Mouse (Mus musculus) spleen, adult 12 weeks (tissue): ENCODE data around the gene Unc79.

Experiments
- DNase-seq: peaks from one replicate; pipeline ENCODE4 v3.0.0; 2022; ENCODE audit warnings: low spot score

Unc79 gene

DNA sequence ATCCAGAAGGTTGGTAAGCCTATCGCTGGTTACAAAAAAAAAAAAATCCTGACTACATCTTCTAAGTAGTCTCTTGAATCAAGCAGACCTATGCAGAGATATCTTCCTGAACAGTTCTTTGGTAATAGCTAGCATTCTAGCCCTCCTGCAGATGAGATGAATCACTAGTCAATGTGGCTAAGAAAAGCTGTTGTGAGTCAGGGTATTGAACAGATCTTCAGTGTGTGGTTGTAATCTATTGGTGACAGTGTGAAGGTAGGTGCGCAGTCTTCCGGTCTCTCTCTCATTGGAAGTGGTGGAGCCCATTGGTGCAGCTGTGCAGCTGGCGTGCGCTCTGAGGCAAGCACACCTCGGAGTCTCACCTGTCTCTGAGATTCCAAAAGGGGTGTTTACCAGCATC lies 180.3 kb downstream of the Unc79 start:
- no peak for DNase-seq

DNA sequence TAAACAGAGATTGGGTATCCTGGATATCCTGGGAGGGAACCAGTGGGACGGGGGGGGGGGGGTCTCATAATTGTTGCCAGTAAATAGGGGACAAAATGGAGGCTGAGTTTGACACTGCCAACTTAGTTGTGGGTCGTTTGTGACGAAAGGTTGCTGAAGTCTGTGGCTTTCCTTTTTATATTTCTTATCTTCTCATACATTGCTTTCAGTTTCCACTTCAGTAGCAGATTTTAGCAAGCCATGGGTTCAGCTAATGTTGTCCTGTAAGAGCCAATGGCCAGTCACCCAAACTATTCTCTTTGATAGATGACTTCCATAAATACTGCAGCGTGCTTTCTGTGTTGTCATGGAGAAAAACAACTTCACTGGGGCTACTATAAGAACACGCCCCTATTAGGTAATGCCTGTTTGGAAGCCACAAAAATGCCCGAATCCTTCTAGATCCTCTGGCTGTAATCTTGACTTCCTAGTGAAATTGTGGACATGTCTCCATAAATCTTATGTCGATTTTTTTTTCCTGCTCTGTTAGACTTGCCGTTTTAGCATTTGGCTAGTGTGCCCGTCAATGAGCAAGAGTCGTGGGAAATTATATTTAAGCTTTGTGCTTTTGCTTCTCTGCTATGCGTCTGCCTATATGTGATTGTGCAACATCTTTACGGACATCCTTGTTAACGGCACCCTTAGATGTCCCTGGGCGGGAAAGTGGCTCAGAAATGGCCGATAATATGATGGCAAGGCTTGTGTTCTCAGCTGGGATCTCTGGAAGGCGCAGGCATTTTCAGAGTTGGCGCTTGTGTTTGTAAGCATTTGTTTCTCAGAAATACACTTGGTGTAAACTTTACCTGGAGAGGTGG lies 181.0 kb downstream of the Unc79 start:
- no peak for DNase-seq

DNA sequence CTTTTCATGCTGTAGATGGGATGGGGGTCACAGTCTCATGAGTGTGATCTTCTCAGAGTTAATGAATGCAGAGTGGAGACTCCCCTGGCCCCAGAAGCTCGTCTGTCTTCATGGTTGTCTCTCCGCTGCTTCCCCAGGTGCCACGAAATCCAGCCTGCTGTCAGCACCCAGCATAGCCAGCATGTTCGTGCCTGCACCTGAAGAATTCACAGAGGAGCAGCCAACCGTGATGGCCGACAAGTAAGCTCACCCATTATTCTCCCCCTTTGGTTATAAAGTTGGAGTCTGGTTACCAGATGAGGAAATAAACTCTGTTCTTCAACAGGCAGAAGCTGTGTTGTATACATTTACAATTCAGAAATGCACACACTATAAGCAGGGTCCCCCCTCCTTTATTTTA lies 182.8 kb downstream of the Unc79 start:
- no peak for DNase-seq

DNA sequence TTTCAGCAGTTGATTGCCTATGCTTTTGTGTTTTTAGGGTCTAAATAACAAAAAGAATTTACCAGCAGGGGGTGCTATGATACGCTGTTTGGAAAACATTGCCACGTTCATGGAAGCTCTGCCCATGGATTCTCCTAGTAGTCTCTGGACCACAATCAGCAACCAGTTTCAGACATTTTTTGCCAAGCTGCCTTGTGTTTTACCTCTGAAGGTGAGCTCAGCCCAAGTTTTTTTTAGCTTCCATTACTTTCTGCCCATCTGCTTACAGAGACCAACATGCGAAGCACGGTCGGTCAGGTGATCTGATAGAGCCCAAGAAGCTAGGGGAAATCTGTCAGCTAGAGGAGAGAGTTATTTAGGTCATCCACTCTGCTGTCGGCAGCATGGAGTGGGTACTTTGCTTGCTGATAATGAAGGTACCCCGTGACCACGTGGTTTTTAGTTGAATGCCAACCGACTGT lies 193.9 kb downstream of the Unc79 start:
- no peak for DNase-seq

DNA sequence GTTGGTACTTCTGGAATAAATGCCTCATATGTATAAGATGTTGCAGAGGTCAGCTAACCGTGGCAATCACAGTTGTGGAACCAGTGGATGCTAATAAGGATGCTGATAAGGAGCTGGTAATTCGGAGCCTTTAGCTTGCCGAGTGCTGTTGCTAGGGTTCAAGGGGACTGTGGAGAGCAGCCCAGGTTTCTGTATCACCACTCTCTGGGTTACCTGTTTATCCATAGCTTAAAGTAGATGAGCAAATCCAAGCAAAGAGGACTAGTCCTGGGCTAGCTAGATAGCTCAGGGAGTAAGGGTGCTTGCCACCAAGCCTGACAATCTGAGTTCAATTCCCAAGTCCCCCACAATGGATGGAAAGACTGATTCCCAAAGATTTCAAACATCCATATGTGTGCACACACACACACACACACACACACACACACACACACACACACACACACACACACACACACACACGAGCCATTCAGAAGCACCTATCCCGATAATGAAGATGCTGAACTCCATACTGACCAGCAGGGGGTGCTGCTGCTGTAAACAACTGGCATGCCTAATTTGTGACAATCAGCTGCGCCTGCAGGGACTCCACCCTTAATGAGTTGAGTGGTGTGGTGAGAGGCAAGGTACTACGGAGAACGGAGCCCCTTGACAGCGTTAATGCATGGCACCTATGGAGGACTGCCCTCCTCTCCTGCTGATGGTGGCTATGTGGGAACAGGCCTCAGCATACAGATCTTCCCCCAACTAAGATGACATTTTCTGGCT lies 195.3 kb downstream of the Unc79 start:
- no peak for DNase-seq

DNA sequence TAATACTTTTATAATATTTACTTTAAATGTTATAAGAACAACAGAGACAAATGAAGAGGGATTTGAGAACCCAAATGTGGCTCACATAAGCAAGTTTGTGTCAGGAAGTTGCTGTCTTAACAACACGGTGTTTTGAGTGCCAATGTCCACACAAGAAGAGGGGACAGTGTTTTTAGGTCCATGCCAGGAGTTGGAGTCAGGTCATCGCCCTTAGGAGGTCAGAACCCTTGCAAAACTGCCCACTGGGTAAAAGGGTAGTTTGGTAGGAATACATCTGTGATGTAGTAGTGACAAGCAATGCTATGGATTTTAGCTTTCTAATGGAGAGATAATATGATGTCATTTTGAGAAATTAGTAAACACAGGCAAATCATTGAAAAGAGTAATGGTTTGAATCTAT lies 201.6 kb downstream of the Unc79 start:
- DNase-seq: no peak

DNA sequence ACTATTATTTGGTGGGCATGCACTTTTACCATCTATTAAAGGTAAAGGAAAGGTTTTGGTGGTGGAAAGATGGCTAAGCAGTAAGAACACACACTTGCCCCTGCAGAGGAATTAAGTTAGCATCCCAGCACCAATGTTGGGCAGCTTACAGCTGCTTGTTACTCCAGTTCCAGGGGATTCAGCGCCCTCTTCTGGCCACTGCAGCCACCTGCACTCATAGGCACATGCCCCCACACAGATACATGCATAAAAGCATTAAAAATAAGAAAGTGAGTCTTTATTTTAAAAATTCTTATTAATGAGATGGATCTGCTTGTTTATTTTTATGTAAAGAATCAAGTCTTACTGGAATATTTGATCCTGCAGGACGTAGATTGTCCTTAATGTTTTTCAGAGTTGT lies 206.3 kb downstream of the Unc79 start:
- no peak for DNase-seq

DNA sequence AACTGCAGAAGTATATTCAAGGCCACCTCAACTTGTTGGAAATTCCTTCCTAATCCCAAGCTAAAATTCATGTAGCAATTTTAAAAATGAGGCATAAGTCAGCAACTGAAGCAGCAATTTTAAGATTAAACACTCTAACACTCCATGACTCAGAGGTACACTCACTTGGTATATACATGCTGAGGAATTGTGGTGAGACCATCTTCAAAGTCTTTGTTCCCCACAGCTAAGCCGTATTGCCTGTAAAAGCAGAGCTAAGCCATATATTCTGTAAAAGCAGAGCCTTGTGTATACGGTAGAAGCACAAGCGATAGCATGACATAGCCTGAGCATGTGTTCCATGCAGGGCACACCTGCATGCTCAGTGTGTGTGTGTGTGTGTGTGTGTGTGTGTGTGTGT lies 206.7 kb downstream of the Unc79 start:
- no peak for DNase-seq

DNA sequence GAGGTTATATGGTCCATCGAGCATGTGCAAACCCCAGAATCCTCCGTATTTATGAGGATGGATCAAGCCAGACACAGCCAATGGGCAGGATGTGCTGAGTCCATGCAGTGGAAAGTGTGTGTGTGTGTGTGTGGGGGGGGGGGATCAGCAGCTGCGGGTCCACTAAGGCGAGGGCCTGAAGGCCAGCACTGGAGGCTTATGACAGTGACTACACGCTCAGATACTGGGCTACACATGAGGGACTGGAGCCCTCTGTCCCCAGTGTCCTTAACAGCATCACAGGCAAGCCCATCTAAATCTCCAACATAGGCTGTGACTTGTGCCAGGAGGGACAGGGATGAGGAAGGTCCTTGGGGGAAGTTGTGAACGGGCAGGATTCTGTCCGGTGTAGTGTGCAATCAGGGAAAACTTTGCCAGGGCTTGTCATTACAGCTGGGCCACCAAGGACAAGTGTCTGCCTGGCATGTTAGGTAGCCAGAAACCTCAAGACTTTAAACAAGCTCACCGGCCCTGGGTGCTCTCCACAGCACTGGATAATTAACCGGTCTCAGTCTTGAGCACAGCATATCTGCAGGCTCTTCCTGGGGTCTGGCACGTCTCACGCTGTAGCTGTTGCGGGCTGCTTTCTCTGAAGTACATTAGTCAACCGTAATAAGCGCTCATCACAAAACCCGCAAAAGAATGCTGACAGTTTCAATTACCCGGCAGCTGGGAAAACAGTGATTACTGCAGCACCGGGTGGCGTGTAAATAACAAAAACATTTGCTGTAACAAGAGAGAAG lies 208.7 kb downstream of the Unc79 start:
- no peak for DNase-seq

DNA sequence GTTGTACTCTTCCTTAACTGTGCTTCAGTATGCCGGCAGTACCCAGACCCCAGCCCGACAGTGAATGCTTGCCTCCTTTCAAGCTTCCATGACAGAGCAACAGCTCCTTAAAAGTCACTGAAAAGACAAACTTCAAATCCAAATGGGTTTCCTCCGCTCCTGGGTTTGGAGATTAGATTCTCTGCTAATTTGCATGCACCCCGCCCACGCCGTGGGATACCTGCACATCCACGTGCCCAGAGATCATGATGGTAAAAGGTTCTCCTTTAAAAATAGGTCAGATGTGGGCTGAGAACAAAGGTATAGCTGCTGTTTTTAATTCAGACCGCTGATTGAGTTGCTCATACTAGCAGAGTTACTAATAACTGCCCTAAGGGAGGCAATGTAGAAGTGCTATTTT lies 210.4 kb downstream of the Unc79 start:
- DNase-seq: no peak

DNA sequence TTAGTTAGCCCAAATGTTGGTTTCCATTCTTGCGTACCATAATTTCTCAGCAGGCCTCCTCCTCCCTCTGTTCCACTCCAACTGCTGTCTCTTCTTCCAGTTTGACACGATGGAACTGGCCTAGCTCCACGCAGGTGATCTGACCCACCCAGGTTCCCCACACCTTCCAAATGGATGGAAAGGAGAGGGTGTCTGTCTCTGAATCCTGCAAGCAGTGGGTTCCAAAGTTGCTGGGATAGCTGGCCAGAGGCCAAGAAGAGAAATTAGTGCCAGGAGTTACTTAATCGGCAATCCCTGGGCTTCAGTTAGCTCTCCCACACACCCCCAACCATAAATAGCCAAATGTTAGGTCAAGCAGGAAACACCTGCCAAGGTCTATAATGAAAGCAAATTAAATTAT lies 212.1 kb downstream of the Unc79 start:
- DNase-seq: no peak

DNA sequence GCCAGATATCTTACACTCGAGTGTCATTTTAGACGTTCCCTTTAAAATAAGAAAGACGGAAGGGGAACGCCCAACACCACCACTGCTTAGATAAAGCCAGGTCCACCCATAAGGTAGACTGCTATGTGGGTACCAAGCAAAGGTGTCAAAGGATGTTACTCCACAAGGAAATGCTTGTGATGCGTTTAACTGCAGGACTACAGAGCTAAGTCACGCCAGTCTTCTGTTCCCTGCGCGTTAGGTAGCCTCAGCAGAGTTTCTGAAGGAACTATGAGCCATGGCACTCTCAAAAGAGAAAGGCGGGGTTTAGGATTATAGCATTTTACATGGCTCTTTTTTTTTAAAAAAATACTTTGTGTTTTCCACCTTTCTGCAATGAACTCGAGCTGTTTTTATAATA lies 214.9 kb downstream of the Unc79 start:
- DNase-seq: no peak

DNA sequence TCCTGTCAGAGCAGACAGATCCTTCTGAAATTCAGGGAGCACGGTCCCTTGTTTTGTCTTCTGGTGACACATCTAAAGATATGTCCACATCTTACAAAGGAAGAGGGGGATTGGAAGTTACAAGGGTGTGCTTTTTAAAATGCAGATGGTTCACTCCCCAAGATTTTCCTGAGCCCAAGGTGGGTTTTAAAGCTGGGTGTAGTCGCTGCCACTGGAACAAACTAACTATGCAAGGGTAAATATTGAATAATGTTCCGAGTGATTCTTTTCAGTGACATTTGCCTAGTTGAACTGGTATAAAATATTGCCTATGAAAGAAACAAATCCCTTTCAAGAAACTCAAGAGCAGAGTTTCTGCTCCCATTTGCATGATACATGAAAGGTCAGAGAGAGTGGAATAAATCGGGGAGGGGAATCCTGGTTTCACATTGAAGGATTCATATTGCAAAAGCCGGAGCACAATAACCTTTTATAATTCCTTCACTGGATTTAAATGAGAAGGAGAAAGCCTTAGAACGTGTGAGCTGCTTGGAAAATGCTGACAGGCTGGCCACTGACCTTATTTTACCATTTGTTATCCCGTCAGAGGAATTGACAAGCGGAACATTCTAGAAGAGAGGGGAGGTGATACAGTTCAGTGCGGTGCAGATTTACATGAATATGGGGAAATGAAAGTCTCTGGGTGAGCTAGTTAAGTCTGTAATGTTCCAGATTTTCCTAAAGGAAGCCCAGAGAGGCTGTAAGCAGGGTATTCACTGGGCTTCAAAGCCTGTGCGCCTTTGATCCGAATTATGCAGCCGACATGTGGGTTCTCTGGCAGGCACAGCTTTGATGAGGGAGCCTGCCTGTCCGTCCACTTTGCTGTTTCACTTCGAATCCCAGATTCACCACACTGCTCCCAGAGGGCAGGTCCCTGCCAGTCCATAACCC lies 215.7 kb downstream of the Unc79 start:
- no peak for DNase-seq

DNA sequence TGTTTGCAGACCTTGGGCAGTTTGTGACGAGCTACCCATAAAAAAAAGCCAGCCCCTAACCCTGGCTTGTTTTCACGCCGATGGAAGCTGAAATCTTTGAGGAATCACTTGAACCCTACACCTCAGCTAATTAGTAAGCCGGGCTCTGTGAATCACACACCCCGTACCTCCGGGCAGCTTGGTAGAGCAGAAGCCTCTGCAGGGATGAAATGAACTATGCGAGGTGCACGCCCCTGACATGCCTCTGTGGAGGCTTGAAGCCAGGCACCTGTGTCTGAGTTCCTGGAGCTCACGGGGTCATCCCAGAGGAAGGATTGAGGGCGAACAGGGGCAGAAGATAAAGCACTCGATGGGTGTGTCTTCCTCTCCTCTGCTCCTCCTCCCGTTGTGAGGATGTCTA lies 220.2 kb downstream of the Unc79 start:
- DNase-seq: no peak

DNA sequence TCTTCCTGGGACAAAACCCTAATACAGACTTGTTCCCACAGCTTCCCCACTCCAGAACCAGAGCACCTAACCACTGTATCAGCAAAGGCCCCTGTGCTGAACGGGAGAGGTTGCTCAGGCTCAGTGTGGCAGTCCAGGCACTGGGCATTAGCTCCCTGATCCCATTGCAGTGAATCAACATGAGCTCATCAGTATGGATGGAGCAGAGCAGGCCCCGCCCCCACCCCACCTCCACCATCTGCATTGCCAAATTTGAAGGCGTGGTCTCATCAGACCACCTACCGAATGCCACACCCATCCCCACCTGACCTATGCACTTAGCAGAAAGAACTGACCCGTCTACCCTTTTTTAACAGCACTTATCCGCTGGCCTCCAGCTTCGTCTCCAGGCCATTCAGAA lies 234.4 kb downstream of the Unc79 start:
- no peak for DNase-seq

DNA sequence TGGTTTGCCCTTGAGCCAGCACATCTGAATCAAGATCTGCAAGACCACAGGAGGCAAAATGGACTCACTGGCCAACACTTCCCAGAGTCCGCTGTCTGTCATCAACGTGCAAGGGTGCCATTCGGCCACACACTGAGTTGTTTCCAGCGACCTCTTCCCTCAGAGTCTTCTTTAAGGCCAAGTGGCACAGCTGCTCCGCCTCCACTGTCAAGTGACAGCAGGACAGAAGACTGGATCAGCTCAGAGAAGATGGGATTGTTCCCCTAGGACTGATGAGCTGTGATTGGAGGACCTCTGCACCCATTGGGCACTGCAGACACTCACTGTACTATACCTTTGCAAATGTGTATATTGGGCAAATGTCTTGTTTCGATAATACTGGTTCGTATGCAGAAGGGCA lies 238.4 kb downstream of the Unc79 start:
- DNase-seq: no peak

DNA sequence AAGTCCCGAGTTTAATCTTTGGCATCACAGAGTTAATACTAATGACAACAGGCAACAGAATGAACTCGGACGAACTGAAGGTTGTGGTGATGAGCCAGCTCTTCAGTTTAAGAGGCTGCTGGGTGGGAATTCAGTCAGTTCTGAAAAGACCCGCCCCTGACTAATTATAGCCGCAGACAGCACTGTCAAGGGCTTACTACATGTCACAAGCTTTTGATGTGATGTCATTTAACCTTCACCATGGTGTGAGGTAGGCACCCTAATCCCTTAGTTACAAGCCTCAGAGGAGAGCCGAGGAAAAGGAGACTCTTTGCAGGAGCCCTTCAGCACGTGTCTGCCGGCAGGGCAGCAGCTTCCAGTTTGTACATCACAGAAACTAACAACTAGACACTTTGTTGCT lies 239.6 kb downstream of the Unc79 start:
- no peak for DNase-seq

DNA sequence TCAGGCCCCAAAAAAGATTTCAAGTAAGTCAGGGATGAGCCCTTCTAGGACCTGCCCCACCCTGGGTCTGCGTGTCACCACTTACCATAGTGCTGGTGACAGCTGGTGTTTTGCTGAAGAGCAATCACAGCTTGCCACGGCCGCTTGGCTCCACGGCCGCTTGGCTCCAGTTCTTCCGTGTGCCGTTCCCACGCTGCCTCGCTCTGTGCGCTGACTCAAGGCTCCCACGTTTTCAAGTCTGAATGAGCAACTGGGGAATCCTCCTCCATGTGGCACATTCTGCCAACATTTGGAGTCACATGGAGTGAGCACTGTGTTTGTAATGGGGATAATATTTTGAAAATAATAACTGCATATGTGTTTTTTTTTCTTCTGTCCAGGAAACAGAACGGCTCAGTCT lies 241.1 kb downstream of the Unc79 start:
- no peak for DNase-seq

DNA sequence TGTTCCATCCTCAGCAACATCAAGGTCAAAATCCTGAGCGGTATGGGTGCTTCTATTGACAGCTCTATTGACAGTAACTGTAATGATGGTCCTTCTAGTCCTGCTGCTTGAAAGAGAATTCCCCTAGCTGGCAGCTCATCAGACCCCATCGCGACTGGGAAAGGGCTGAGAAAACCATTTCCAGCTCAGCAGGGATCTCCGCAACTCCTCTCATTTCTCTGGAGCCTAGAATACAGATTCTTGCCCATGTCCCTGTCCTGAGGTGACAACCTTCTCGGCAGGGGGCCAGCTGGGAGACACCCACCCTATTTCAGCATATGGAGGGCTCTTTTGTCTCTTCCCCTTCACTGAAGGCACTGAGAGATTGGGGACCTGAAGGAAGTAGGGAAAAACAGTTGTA lies 244.3 kb downstream of the Unc79 start:
- no peak for DNase-seq

DNA sequence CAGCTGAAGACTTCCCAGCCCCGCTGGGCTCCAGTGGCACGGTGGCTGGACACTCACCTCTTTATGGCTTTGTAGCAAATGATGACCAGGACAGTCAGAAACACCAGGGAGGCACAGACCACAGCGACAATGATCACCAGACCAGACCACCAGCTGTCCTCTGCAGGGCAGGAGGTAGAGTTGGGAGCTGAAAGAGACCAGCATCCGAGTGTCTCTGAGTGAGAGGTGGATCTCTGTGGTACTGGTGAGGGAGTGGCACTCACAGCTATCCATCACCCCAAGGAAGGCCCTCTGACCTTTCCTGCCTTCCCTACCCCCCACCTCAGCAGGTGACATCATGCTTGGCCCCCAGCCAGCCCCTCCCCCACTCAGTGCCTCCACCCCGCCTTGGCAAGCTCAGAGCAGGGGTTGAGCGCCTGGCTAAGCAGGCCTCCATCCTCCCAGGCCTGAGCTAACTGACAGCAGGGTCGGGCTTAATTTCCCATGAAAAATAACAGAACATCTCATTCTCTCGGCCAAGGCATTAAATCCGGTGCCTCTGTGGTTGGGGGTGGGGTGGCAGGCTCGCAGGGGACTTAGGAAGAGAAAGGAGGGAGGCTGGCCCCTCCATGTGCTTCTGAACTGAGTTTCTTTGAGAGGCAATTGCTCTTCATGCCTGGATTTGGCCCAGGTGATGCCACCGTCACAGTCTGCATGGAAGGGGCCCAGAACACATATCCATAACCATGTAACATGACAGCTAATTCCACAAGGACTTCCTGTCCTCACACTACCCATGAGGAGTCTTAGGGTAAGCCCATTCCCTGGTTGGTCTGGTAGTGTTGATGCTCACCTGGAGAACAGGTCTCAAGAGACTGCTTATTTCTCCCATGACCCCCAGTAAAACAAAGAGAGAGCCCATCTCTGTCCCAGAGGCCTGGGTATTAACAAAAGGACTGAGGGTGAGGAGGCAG lies 254.2 kb downstream of the Unc79 start:
- DNase-seq: no peak
